Mouse (Mus musculus) bone marrow macrophage, adult 2 months (primary cell): ENCODE measurements around the gene Sart1. TPM values are rescaled to one million over a fixed set of nuclear protein-coding genes. Genes with fewer than 3 reads are reported as not detected.
"Not testable (repeated sequence)": the region's sequence is repeated elsewhere in the genome, so short reads cannot be mapped to it uniquely, and the experiment has no call there.

Experiments used
- H3K27ac ChIP-seq: 2 replicates; pipeline ENCODE4 v1.5.1; 2012; ENCODE audit warnings: low read depth, low read length; ENCODE audit not compliant: insufficient read depth
- H3K4me1 ChIP-seq: 2 replicates; pipeline ENCODE4 v1.6.1; 2012; ENCODE audit warnings: low read length; ENCODE audit not compliant: control insufficient read depth, insufficient read depth
- H3K4me3 ChIP-seq: 2 replicates; pipeline ENCODE4 v1.5.1; 2012; ENCODE audit warnings: mild to moderate bottlenecking, low read length, moderate library complexity; ENCODE audit not compliant: insufficient read depth
- CTCF ChIP-seq: IDR thresholded peaks from 2 replicates; pipeline ENCODE4 v1.5.1; 2012; ENCODE audit warnings: low read depth, mild to moderate bottlenecking, low read length, moderate library complexity
- POLR2A ChIP-seq: IDR thresholded peaks from 2 replicates; pipeline ENCODE4 v1.6.1; 2012; ENCODE audit warnings: mild to moderate bottlenecking, low read depth, low read length, borderline replicate concordance
- polyA plus RNA-seq: library from polyadenylated mRNA; stranded (reverse); fragments of >200 nt; gene quantifications from 2 replicates; pipeline ENCODE4 v1.2.4, GENCODE M21; 2012; ENCODE audit not compliant: missing spikeins, insufficient read depth, insufficient read length

Sart1 gene
- polyA plus RNA-seq, 1 experiment = 103 TPM

DNA sequence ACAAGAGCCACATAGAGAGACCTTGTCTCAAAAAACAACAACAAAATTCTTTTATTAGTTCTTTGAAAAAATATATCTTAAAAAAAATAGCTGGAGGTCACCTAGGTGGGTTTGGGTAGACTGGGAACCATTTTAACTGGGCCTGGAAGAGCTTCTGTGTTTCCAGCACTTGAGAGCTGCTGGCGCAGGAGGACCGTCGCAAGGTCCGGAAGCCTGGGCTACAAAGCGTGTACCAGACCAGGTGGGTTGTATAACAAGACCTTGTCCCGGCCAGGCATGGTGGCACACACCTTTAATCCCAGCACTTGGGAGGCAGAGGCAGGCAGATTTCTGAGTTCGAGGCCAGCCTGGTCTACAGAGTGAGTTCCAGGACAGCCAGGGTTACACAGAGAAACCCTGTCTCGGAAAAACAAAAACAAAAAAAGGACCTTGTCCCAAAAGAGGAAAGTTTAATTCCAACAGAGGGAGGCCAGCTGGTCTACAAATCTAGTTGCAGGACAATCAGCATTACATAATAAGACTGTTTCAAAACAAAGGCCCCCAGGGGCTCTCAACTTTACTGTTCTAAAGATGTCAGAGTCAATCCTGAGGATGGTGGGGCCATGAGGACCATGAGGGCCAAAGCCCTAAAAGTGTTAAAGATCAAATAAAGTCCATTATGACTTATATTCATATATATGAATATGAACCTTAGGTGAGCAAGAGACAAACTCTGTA, 30.4 kb upstream of the Sart1 start:
- no peak for TF ChIP-seq POLR2A
- TF ChIP-seq CTCF = no peak
- Histone ChIP-seq H3K4me1 (0 out of 2 replicates have a peak, but pooled peaks cover 8% of the 10 kb centered on the region), H3K27ac (no peak overlapping the region), H3K4me3 (no peak overlapping the region)

DNA sequence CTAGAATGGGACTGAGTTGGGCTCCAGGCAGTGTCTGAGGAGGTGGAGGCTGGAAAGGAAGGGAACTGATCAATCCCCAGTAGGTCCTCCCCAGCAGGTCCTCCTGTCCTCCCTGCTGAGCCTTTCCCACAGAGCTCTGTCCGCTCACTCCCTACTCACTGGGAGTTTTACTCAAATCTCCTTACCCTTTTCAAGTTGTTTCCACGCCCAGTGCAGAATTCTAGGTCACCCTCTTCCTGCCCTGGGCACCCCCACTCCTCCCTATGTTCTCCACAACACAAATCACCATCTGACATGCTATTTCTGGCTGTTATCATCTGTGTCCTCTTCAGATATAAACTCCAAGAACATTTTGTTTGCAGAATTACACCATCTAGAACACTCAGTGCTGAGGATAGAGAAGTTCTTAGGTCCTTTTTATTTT, 26.0 kb upstream of the Sart1 start:
- no peak overlapping the region for H3K4me3 ChIP-seq
- H3K4me1 ChIP-seq = peaks cover 10% of the 10 kb centered on the region
- no peak for TF ChIP-seq POLR2A
- no peak for TF ChIP-seq CTCF
- no peak overlapping the region for H3K27ac ChIP-seq

- TF ChIP-seq POLR2A = no peak
- TF ChIP-seq CTCF = no peak
- H3K27ac ChIP-seq = no peak overlapping the region
- H3K4me1 ChIP-seq = peaks cover 16% of the 10 kb centered on the region
- no peak overlapping the region for H3K4me3 ChIP-seq
These were observed 25.3 kb upstream of the Sart1 start for GRCm38 (mm10) chr19:5413840-5414239.

GRCm38 (mm10) chr19:5411961-5412360, 23.5 kb upstream of the Sart1 start:
- peaks cover 28% of the 10 kb centered on the region for H3K4me1 ChIP-seq

DNA sequence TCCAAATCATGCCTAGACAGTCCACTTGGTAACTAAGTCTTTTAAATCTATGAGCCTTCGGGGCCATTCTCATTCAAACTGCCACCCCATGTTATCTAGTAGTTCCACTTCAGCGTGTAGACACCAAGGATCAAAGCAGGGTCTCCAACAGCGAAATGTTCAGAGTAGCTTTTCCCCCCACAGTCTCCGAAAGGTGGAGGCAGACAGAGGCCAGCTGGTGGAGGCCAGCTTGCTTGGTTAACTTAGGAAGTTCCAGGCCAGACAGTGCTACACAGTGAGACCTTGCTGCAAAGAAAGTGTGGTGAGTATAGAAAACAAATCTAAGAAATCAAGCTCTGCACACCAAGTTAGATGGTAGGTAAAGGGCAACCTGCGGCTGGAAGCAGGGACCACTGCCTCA, 22.1 kb upstream of the Sart1 start:
- Histone ChIP-seq H3K4me1 (peaks cover 32% of the 10 kb centered on the region), H3K27ac (no peak overlapping the region), H3K4me3 (no peak overlapping the region)
- TF ChIP-seq CTCF (no peak), POLR2A (no peak)

More at GRCm38 (mm10) chr19:5411961-5412360, 23.5 kb upstream of the Sart1 start:
- Histone ChIP-seq H3K4me3 (no peak overlapping the region), H3K27ac (no peak overlapping the region)
- TF ChIP-seq CTCF (no peak), POLR2A (no peak)

GRCm38 (mm10) chr19:5409068-5409467, 20.6 kb upstream of the Sart1 start:
- no peak for TF ChIP-seq POLR2A
- no peak for TF ChIP-seq CTCF
- Histone ChIP-seq H3K4me1 (peaks cover 32% of the 10 kb centered on the region), H3K4me3 (peak overlapping the region; percentile 26), H3K27ac (peak overlapping the region; percentile 95)

- Histone ChIP-seq H3K4me1 (peaks cover 32% of the 10 kb centered on the region), H3K4me3 (peak overlapping the region; percentile 71), H3K27ac (peak overlapping the region; percentile 95)
- TF ChIP-seq CTCF (no peak), POLR2A (no peak)
These were observed 19.8 kb upstream of the Sart1 start for GRCm38 (mm10) chr19:5408057-5409001.

- peak overlapping the region; percentile 71 for H3K4me3 ChIP-seq
- H3K27ac ChIP-seq = peak overlapping the region; percentile 95
- TF ChIP-seq POLR2A = no peak
- peak; percentile 55; the same call in 1 of the 2 replicates for TF ChIP-seq CTCF
- H3K4me1 ChIP-seq = peaks cover 32% of the 10 kb centered on the region
These were observed 18.6 kb upstream of the Sart1 start for GRCm38 (mm10) chr19:5407133-5407532.

DNA sequence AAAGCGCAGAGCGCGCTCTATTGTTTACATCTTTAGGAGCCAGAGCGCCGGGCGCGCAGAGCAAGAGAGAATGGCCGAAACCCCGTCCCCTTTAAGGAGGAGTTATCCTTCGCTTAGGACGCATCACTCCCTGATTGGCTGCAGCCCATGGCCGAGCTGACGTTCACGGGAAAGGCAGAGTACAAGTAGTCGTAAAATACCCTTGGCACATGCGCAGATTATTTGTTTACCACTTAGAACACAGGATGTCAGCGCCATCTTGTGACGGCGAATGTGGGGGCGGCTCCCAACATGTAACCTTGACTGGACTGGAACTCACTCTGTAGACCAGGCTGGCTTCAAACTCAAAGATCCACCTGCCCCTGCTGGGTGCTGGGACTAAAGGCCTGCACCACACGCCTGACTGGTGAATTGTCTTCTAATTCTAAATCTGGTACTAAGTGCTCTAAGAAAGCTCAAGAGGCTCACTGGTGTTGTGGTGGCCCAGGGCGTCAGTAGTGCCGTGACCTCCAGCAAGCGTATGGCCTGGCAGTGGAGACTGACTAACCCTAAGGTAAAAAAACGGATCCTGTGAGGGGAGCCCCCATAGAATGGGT, 18.1 kb upstream of the Sart1 start:
- H3K4me1 ChIP-seq = peaks cover 36% of the 10 kb centered on the region
- H3K4me3 ChIP-seq = peak overlapping the region; percentile 71
- peak overlapping the region; percentile 95 for H3K27ac ChIP-seq

- Histone ChIP-seq H3K4me1 (peaks cover 38% of the 10 kb centered on the region), H3K4me3 (peak overlapping the region; percentile 59), H3K27ac (peak overlapping the region; percentile 52)
- TF ChIP-seq CTCF (no peak), POLR2A (no peak)
These were observed 17.4 kb upstream of the Sart1 start for GRCm38 (mm10) chr19:5405924-5406323.

- no peak for TF ChIP-seq CTCF
- no peak for TF ChIP-seq POLR2A
- no peak within 1 kb of the TSS for H3K4me3 ChIP-seq
- H3K27ac ChIP-seq = no peak within 1 kb of the TSS
- H3K4me1 ChIP-seq = peaks cover 10% of the 10 kb centered on the region
These were observed 13.8 kb upstream of the Sart1 start, which contains the start of gene Tsga10ip for GRCm38 (mm10) chr19:5402293-5402692. TSS of gene Tsga10ip (minus strand) at chr19:5402526.

DNA sequence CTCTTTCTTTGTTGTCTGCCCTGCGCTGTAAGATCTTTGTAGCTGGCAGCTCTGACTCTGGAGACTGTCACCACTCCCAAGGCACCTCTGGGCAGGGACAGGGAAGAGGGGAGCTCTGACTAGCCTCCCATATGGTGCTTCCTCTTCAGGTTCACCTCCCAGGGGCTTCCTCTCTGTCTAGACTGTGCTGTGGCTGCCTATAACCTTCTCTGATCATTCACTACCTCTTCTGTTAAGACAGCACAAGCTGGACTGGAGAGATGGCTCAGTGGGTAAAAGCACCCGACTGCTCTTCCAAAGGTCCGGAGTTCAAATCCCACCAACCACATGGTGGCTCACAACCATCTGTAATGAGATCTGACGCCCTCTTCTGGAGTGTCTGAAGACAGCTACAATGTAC, 12.6 kb upstream of the Sart1 start:
- not testable (repeated sequence) for H3K27ac ChIP-seq, H3K4me3 ChIP-seq, H3K4me1 ChIP-seq
